Mouse (Mus musculus) bone marrow, adult 2 months (tissue): ENCODE measurements around the gene Npc1l1.

Source experiments
- CTCF ChIP-seq: fragments of 200-500 bp; IDR thresholded peaks from 2 replicates; pipeline ENCODE4 v1.5.1; 2011; ENCODE audit warnings: low read length, control low read depth; ENCODE audit not compliant: control insufficient read depth, insufficient read depth
- POLR2A ChIP-seq: fragments of 200-500 bp; IDR thresholded peaks from 2 replicates; pipeline ENCODE4 v1.6.1; 2011; ENCODE audit warnings: low read depth, mild to moderate bottlenecking, control low read depth, low read length, borderline replicate concordance; ENCODE audit not compliant: control insufficient read depth

DNA sequence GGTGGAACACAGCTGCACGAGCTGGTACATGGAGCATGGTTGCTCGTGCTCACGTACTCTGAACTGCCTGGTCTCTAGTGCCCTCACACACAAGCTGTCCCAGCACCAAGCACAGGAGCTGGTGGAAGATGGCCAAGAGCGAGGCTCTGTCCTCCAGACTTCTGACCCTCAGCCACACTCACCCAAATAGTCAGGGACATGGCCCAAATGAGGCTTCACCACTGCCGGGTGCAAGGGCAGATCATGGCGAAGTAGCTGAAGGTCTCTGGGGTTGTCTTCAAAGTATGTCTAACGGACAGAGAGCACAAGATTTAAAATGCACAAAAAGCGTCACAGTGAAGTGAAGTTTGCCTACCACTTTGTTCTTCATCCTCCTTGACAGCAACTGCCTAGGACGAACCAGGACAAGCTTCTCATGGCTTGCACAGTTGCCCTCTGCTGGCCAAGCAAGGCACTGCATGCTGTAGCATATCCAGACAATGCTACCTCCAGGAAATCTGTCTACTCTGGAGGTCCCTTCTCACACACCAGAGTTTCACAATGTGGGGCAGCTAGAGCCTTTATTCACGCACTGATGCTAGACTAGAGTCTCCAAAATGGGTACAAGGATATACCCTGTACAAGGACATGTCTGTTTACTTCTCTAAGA lies 31.6 kb upstream of the Npc1l1 start:
- peak; percentile 96 for TF ChIP-seq CTCF
- TF ChIP-seq POLR2A = no peak
